Mouse (Mus musculus) neural tube, embryonic 12.5 days (tissue): Measurements from ENCODE around the gene Tmem131. TPM values are rescaled to one million over a fixed set of nuclear protein-coding genes. Genes with fewer than 3 reads are reported as not detected.
A peak's percentile ranks its signal among the peaks of the same experiment; 100 is the strongest.

Experiments used
- ATAC-seq: fragments of 200-750 bp; cut with Nextera tagmentation; 2 replicates; pipeline ENCODE4 v1.8.0; 2017; ENCODE audit warnings: low read depth, mild to moderate bottlenecking, moderate TSS enrichment, moderate library complexity; ENCODE audit not compliant: low FRiP score
- H3K27ac ChIP-seq: fragments of 300-500 bp; sonication (generic); 2 replicates; pipeline ENCODE4 v1.5.1; 2016
- H3K27me3 ChIP-seq: fragments of 300-500 bp; sonication (generic); replicated peaks from 2 replicates; pipeline ENCODE4 v1.6.1; 2016; ENCODE audit warnings: mild to moderate bottlenecking
- H3K36me3 ChIP-seq: fragments of 300-500 bp; sonication (generic); 2 replicates; pipeline ENCODE4 v1.6.1; 2016; ENCODE audit warnings: mild to moderate bottlenecking
- H3K4me1 ChIP-seq: fragments of 300-500 bp; sonication (generic); 2 replicates; pipeline ENCODE4 v1.6.1; 2016
- H3K4me2 ChIP-seq: fragments of 300-500 bp; sonication (generic); replicated peaks from 2 replicates; pipeline ENCODE4 v1.6.1; 2016; ENCODE audit warnings: mild to moderate bottlenecking
- H3K4me3 ChIP-seq: fragments of 300-500 bp; sonication (generic); 2 replicates; pipeline ENCODE4 v1.5.1; 2016
- H3K9ac ChIP-seq: fragments of 300-500 bp; sonication (generic); 2 replicates; pipeline ENCODE4 v1.6.1; 2016; ENCODE audit warnings: mild to moderate bottlenecking
- H3K9me3 ChIP-seq: fragments of 300-500 bp; sonication (generic); 2 replicates; pipeline ENCODE4 v1.6.1; 2016; ENCODE audit warnings: mild to moderate bottlenecking
- WGBS: fragments of 180-500 bp; shearing (Covaris S2); methylation state at CpG from one replicate; pipeline ENCODE4 v1.1.7; 2016; 5-methylcytosine and 5-hydroxymethylcytosine counted together
- polyA plus RNA-seq: library from polyadenylated mRNA; unstranded; fragments of >200 nt; fragmentation: Nextera tagmentation; extraction: Ambion mirVana; gene quantifications from 2 replicates; pipeline ENCODE4 v1.2.1, GENCODE M21; 2016

The Tmem131 gene
- polyA plus RNA-seq, 1 experiment from 2014 or later, result 18.3 TPM

- Histone ChIP-seq H3K4me2 (no peak overlapping the region), H3K9ac (no peak overlapping the region), H3K27me3 (no peaks in the 10 kb centered on the region; the same call in 1 of the 2 replicates), H3K4me3 (no peak overlapping the region), H3K27ac (no peak overlapping the region), H3K9me3 (no peaks in the 10 kb centered on the region), H3K36me3 (no peaks in the 10 kb centered on the region), H3K4me1 (0 out of 2 replicates have a peak, but pooled peaks cover 5% of the 10 kb centered on the region)
- ATAC-seq, result no peak
- WGBS, result 90% methylated on average over 13 of the region's 13 CpGs
Observed at GRCm38 (mm10) chr1:36780793-36781192, 162.7 kb downstream of the Tmem131 start.

- WGBS, result 87% methylated on average over 9 of the region's 9 CpGs
Observed at GRCm38 (mm10) chr1:36772198-36772934, 171.1 kb downstream of the Tmem131 start.

GRCm38 (mm10) chr1:36770998-36771397 lies 172.5 kb downstream of the Tmem131 start:
- H3K9me3 ChIP-seq, result no peaks in the 10 kb centered on the region
- 15% methylated on average over 27 of the region's 27 CpGs for WGBS
- no peak for ATAC-seq

More at GRCm38 (mm10) chr1:36772198-36772934, 171.1 kb downstream of the Tmem131 start:
- Histone ChIP-seq H3K9ac (no peak overlapping the region), H3K36me3 (no peaks in the 10 kb centered on the region), H3K4me1 (no peaks in the 10 kb centered on the region), H3K27me3 (peaks cover 16% of the 10 kb centered on the region), H3K27ac (no peak overlapping the region), H3K9me3 (no peaks in the 10 kb centered on the region), H3K4me2 (no peak overlapping the region), H3K4me3 (no peak overlapping the region)
- no peak for ATAC-seq

GRCm38 (mm10) chr1:36769951-36770350 lies 173.5 kb downstream of the Tmem131 start:
- Histone ChIP-seq H3K9me3 (no peaks in the 10 kb centered on the region), H3K27ac (no peak overlapping the region), H3K4me2 (no peak overlapping the region), H3K4me1 (no peaks in the 10 kb centered on the region), H3K9ac (no peak overlapping the region), H3K27me3 (peaks cover 16% of the 10 kb centered on the region), H3K4me3 (no peak overlapping the region), H3K36me3 (no peaks in the 10 kb centered on the region)
- 94% methylated on average over 1 of the region's 1 CpGs for WGBS
- ATAC-seq, result no peak

More at GRCm38 (mm10) chr1:36770998-36771397, 172.5 kb downstream of the Tmem131 start:
- Histone ChIP-seq H3K4me3 (peak overlapping the region; percentile 20), H3K27ac (no peak overlapping the region), H3K36me3 (no peaks in the 10 kb centered on the region), H3K4me2 (peak overlapping the region; percentile 53), H3K27me3 (peaks cover 16% of the 10 kb centered on the region), H3K9ac (no peak overlapping the region), H3K4me1 (no peaks in the 10 kb centered on the region)

GRCm38 (mm10) chr1:36768786-36769185 lies 174.7 kb downstream of the Tmem131 start:
- 80% methylated on average over 5 of the region's 5 CpGs for WGBS
- H3K4me3 ChIP-seq, result no peak overlapping the region
- H3K27me3 ChIP-seq, result peaks cover 16% of the 10 kb centered on the region
- no peak overlapping the region for H3K9ac ChIP-seq
- ATAC-seq, result no peak
- H3K36me3 ChIP-seq, result no peaks in the 10 kb centered on the region
- H3K4me2 ChIP-seq, result no peak overlapping the region
- H3K27ac ChIP-seq, result no peak overlapping the region
- H3K4me1 ChIP-seq, result no peaks in the 10 kb centered on the region
- no peaks in the 10 kb centered on the region for H3K9me3 ChIP-seq

GRCm38 (mm10) chr1:36767321-36767720 lies 176.1 kb downstream of the Tmem131 start:
- Histone ChIP-seq H3K27me3 (peaks cover 16% of the 10 kb centered on the region), H3K9ac (no peak overlapping the region), H3K36me3 (no peaks in the 10 kb centered on the region), H3K4me3 (no peak overlapping the region), H3K4me2 (no peak overlapping the region), H3K27ac (no peak overlapping the region), H3K9me3 (no peaks in the 10 kb centered on the region), H3K4me1 (no peaks in the 10 kb centered on the region)
- WGBS, result 45% methylated on average over 10 of the region's 10 CpGs
- no peak for ATAC-seq

GRCm38 (mm10) chr1:36766431-36767205 lies 176.8 kb downstream of the Tmem131 start:
- Histone ChIP-seq H3K9ac (no peak overlapping the region), H3K4me3 (no peak overlapping the region), H3K4me2 (no peak overlapping the region), H3K9me3 (no peaks in the 10 kb centered on the region), H3K4me1 (no peaks in the 10 kb centered on the region), H3K27ac (no peak overlapping the region), H3K36me3 (no peaks in the 10 kb centered on the region), H3K27me3 (peaks cover 13% of the 10 kb centered on the region)
- ATAC-seq, result no peak
- WGBS, result 67% methylated on average over 4 of the region's 4 CpGs

- Histone ChIP-seq H3K9me3 (no peaks in the 10 kb centered on the region), H3K4me2 (no peak within 1 kb of the TSS), H3K27me3 (no peaks in the 10 kb centered on the region), H3K4me1 (no peaks in the 10 kb centered on the region), H3K27ac (no peak within 1 kb of the TSS), H3K4me3 (no peak within 1 kb of the TSS), H3K36me3 (no peaks in the 10 kb centered on the region), H3K9ac (no peak within 1 kb of the TSS)
- ATAC-seq, result no peak
- WGBS, result 82% methylated on average over 11 of the region's 11 CpGs
Observed at GRCm38 (mm10) chr1:36761568-36761967, 181.9 kb downstream of the Tmem131 start, which contains the start of gene Zap70. TSS of gene Zap70 (plus strand) at chr1:36761798.

GRCm38 (mm10) chr1:36761061-36761460 lies 182.4 kb downstream of the Tmem131 start:
- no peaks in the 10 kb centered on the region for H3K27me3 ChIP-seq
- H3K27ac ChIP-seq, result no peak overlapping the region
- no peaks in the 10 kb centered on the region for H3K9me3 ChIP-seq
- no peaks in the 10 kb centered on the region for H3K4me1 ChIP-seq
- no peak overlapping the region for H3K4me2 ChIP-seq
- WGBS, result 86% methylated on average over 8 of the region's 8 CpGs
- ATAC-seq, result no peak
- no peaks in the 10 kb centered on the region for H3K36me3 ChIP-seq
- H3K4me3 ChIP-seq, result no peak overlapping the region
- no peak overlapping the region for H3K9ac ChIP-seq

- Histone ChIP-seq H3K9me3 (no peaks in the 10 kb centered on the region), H3K9ac (no peak overlapping the region), H3K27ac (no peak overlapping the region), H3K4me2 (no peak overlapping the region), H3K4me3 (no peak overlapping the region), H3K27me3 (no peaks in the 10 kb centered on the region), H3K36me3 (no peaks in the 10 kb centered on the region), H3K4me1 (no peaks in the 10 kb centered on the region)
- WGBS, result 82% methylated on average over 9 of the region's 9 CpGs
- ATAC-seq, result no peak
Observed at GRCm38 (mm10) chr1:36760401-36760800, 183.1 kb downstream of the Tmem131 start.

GRCm38 (mm10) chr1:36759076-36759475 lies 184.4 kb downstream of the Tmem131 start:
- Histone ChIP-seq H3K27me3 (no peaks in the 10 kb centered on the region), H3K27ac (no peak overlapping the region), H3K9me3 (no peaks in the 10 kb centered on the region), H3K36me3 (no peaks in the 10 kb centered on the region), H3K9ac (no peak overlapping the region), H3K4me2 (no peak overlapping the region), H3K4me3 (no peak overlapping the region), H3K4me1 (no peaks in the 10 kb centered on the region)
- ATAC-seq, result no peak
- WGBS, result 91% methylated on average over 18 of the region's 18 CpGs

GRCm38 (mm10) chr1:36758553-36758952 lies 184.9 kb downstream of the Tmem131 start:
- no peaks in the 10 kb centered on the region for H3K27me3 ChIP-seq
- WGBS, result 90% methylated on average over 9 of the region's 9 CpGs

More at GRCm38 (mm10) chr1:36758553-36758952, 184.9 kb downstream of the Tmem131 start:
- ATAC-seq, result no peak
- H3K4me2 ChIP-seq, result no peak overlapping the region
- H3K36me3 ChIP-seq, result no peaks in the 10 kb centered on the region
- H3K9me3 ChIP-seq, result no peaks in the 10 kb centered on the region
- no peaks in the 10 kb centered on the region for H3K4me1 ChIP-seq
- H3K9ac ChIP-seq, result no peak overlapping the region
- no peak overlapping the region for H3K4me3 ChIP-seq
- no peak overlapping the region for H3K27ac ChIP-seq
